Mouse (Mus musculus): ENCODE results near the gene Gm45716.

DNA sequence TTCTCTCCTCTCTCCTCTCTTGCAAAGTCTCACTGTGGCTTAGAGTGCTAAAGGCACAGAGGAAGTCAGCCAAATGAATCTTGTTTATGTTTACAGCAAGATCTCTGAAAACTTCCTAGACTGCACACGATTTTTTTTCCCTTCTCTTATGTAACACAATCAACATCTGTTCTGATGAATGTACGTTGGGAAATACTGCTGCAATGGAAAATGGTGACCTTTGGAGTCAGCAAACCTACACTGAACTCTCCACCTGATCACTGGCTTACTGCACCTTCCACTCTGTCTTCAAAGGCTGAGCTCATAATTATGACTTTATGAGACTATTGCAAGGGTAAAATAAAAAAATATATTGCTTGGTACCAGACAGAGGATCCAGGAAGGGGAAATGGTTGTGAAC lies 44.1 kb downstream of the Gm45716 start:
- no peak for TF ChIP-seq ZNF384 (IDR thresholded peaks at IDR 0.05; ENCODE audit: low read depth, low read length)
- no peak for TF ChIP-seq HCFC1 (IDR thresholded peaks at IDR 0.05; ENCODE audit: borderline replicate concordance, insufficient read depth, low read length)
